Mouse (Mus musculus): ENCODE measurements around the gene Tanc2. TPM values are rescaled to one million over a fixed set of nuclear protein-coding genes. Genes with fewer than 3 reads are reported as not detected.

Tanc2 gene
- polyA plus RNA-seq, 1 experiment = 6.2 TPM

- no peak for TF ChIP-seq POLR2A (IDR thresholded peaks at IDR 0.05; ENCODE audit: control insufficient read depth, low read depth, low read length)
- no peak for TF ChIP-seq CTCF (IDR thresholded peaks at IDR 0.05; ENCODE audit: control insufficient read depth, insufficient read depth, insufficient replicate concordance, low read depth, low read length)
- peak overlapping the region; percentile 50 for H3K27ac ChIP-seq (ENCODE audit: control insufficient read depth, insufficient read depth, low read depth, low read length)
- no peaks in the 10 kb centered on the region; the same call in 1 of the 2 replicates for H3K4me1 ChIP-seq (ENCODE audit: control insufficient read depth, insufficient read depth, low read length)
- H3K27me3 ChIP-seq (ENCODE audit: control insufficient read depth, insufficient read depth, low read length) = no peaks in the 10 kb centered on the region
- no peak overlapping the region for H3K4me3 ChIP-seq (ENCODE audit: control insufficient read depth, low read depth, low read length)
- no peaks in the 10 kb centered on the region for H3K36me3 ChIP-seq (ENCODE audit: control insufficient read depth, insufficient read depth, low read length)
These were observed 345.0 kb downstream of the Tanc2 start for GRCm38 (mm10) chr11:105934816-105935215.

DNA sequence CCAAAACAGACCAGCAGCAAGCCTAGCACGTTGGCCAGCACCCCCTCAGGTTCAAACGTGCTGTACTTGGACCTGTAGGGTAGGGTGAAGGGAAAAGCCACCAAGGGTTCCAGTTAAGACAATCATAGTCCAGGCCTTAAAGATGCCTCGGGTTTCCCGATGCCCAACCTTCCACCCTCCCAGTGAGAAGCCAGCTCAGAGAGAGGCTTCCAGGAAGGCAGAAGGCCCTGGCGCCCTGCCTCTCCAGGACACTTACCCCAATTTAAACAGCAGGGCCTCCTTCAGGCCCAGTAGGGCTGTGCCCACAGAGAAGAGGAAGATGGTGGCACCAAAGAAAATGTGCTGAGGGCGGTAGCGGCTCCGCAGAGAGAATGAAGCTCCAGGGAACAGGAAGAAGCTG, 345.7 kb downstream of the Tanc2 start:
- TF ChIP-seq CTCF (IDR thresholded peaks at IDR 0.05; ENCODE audit: control insufficient read depth, insufficient read depth, insufficient replicate concordance, low read depth, low read length) (no peak), POLR2A (IDR thresholded peaks at IDR 0.05; ENCODE audit: control insufficient read depth, low read depth, low read length) (no peak)
- H3K4me3 ChIP-seq (ENCODE audit: control insufficient read depth, low read depth, low read length) = no peak overlapping the region
- no peaks in the 10 kb centered on the region for H3K36me3 ChIP-seq (ENCODE audit: control insufficient read depth, insufficient read depth, low read length)
- H3K4me1 ChIP-seq (ENCODE audit: control insufficient read depth, insufficient read depth, low read length) = no peaks in the 10 kb centered on the region; the same call in 1 of the 2 replicates
- peak overlapping the region; percentile 50 for H3K27ac ChIP-seq (ENCODE audit: control insufficient read depth, insufficient read depth, low read depth, low read length)
- no peaks in the 10 kb centered on the region for H3K27me3 ChIP-seq (ENCODE audit: control insufficient read depth, insufficient read depth, low read length)

DNA sequence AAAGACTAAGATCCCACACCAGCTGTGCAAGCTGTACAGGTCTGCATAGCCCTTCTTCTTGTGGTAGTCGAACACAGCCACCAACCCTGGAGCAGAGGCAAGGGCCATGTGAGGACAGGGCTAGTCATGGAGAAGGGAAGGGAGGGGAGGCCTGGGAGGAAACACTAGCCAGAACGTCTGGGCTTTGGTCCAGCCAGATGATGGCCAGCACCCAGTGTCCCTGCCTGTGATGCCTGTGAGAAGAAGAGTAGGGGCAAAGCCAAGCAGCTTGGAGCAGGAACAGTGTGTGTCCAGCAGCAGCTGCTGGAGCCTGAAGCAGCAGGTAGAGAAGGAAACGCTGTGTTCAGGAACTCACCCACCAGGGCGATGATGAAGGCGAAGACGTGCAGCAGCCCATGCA, 346.4 kb downstream of the Tanc2 start:
- Histone ChIP-seq H3K27ac (ENCODE audit: control insufficient read depth, insufficient read depth, low read depth, low read length) (peak overlapping the region; percentile 71), H3K27me3 (ENCODE audit: control insufficient read depth, insufficient read depth, low read length) (no peaks in the 10 kb centered on the region), H3K4me1 (ENCODE audit: control insufficient read depth, insufficient read depth, low read length) (no peaks in the 10 kb centered on the region; the same call in 1 of the 2 replicates), H3K36me3 (ENCODE audit: control insufficient read depth, insufficient read depth, low read length) (no peaks in the 10 kb centered on the region), H3K4me3 (ENCODE audit: control insufficient read depth, low read depth, low read length) (no peak overlapping the region)
- no peak; the same call in 1 of the 2 replicates for TF ChIP-seq POLR2A (IDR thresholded peaks at IDR 0.05; ENCODE audit: control insufficient read depth, low read depth, low read length)
- TF ChIP-seq CTCF (IDR thresholded peaks at IDR 0.05; ENCODE audit: control insufficient read depth, insufficient read depth, insufficient replicate concordance, low read depth, low read length) = no peak

GRCm38 (mm10) chr11:105936974-105937373, 347.2 kb downstream of the Tanc2 start:
- TF ChIP-seq CTCF (IDR thresholded peaks at IDR 0.05; ENCODE audit: control insufficient read depth, insufficient read depth, insufficient replicate concordance, low read depth, low read length) (no peak), POLR2A (IDR thresholded peaks at IDR 0.05; ENCODE audit: control insufficient read depth, low read depth, low read length) (no peak)
- Histone ChIP-seq H3K27me3 (ENCODE audit: control insufficient read depth, insufficient read depth, low read length) (no peaks in the 10 kb centered on the region), H3K36me3 (ENCODE audit: control insufficient read depth, insufficient read depth, low read length) (no peaks in the 10 kb centered on the region), H3K4me1 (ENCODE audit: control insufficient read depth, insufficient read depth, low read length) (no peaks in the 10 kb centered on the region; the same call in 1 of the 2 replicates), H3K27ac (ENCODE audit: control insufficient read depth, insufficient read depth, low read depth, low read length) (peak overlapping the region; percentile 46), H3K4me3 (ENCODE audit: control insufficient read depth, low read depth, low read length) (no peak overlapping the region)

DNA sequence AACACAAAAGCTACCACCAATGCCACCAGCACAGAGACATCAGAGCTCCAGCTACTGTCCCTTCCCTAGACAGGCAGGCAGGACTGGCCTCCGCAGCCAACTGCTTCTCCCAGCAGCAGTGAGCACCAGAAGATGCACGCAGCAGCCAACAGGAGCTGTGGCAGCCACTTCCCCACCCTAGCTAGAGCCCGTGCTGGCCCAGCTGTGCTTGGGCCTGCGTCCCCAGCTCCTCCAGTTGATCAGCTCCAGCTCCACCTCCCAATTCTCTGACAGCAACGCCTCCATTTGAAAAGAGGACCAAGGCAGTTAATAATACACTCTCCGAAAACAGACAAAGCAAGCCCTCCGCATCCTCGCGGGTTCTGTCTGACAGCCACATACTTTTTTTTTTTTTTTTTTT, 349.0 kb downstream of the Tanc2 start:
- H3K27ac ChIP-seq (ENCODE audit: control insufficient read depth, insufficient read depth, low read depth, low read length) = no peak overlapping the region
- H3K27me3 ChIP-seq (ENCODE audit: control insufficient read depth, insufficient read depth, low read length) = no peaks in the 10 kb centered on the region
- TF ChIP-seq CTCF (IDR thresholded peaks at IDR 0.05; ENCODE audit: control insufficient read depth, insufficient read depth, insufficient replicate concordance, low read depth, low read length) = no peak
- no peak for TF ChIP-seq POLR2A (IDR thresholded peaks at IDR 0.05; ENCODE audit: control insufficient read depth, low read depth, low read length)
- H3K36me3 ChIP-seq (ENCODE audit: control insufficient read depth, insufficient read depth, low read length) = no peaks in the 10 kb centered on the region
- H3K4me3 ChIP-seq (ENCODE audit: control insufficient read depth, low read depth, low read length) = no peak overlapping the region
- H3K4me1 ChIP-seq (ENCODE audit: control insufficient read depth, insufficient read depth, low read length) = peaks cover 8% of the 10 kb centered on the region

DNA sequence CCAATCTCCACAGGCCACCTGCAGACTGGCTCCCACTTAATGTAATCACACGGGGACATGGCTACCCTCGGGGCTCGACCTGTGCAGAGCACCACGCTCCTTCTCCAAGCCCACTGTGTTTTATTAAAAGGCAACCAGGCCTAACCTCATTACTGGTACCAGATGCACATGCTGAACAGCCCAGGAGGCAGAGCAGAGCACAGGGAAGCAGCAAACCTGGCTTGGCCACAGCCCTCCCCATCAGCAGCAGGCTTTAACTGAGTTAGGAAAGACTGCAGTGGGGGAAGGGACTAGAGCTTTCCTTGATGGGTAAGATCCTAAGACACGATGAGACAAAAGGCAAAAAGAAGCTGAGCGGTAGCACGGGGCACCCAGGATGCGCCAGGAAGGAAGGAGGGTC, 352.2 kb downstream of the Tanc2 start:
- no peak overlapping the region for H3K27ac ChIP-seq (ENCODE audit: control insufficient read depth, insufficient read depth, low read depth, low read length)
- no peak overlapping the region for H3K4me3 ChIP-seq (ENCODE audit: control insufficient read depth, low read depth, low read length)
- H3K27me3 ChIP-seq (ENCODE audit: control insufficient read depth, insufficient read depth, low read length) = no peaks in the 10 kb centered on the region
- H3K36me3 ChIP-seq (ENCODE audit: control insufficient read depth, insufficient read depth, low read length) = no peaks in the 10 kb centered on the region
- no peak for TF ChIP-seq POLR2A (IDR thresholded peaks at IDR 0.05; ENCODE audit: control insufficient read depth, low read depth, low read length)
- no peak for TF ChIP-seq CTCF (IDR thresholded peaks at IDR 0.05; ENCODE audit: control insufficient read depth, insufficient read depth, insufficient replicate concordance, low read depth, low read length)
- peaks cover 16% of the 10 kb centered on the region for H3K4me1 ChIP-seq (ENCODE audit: control insufficient read depth, insufficient read depth, low read length)

DNA sequence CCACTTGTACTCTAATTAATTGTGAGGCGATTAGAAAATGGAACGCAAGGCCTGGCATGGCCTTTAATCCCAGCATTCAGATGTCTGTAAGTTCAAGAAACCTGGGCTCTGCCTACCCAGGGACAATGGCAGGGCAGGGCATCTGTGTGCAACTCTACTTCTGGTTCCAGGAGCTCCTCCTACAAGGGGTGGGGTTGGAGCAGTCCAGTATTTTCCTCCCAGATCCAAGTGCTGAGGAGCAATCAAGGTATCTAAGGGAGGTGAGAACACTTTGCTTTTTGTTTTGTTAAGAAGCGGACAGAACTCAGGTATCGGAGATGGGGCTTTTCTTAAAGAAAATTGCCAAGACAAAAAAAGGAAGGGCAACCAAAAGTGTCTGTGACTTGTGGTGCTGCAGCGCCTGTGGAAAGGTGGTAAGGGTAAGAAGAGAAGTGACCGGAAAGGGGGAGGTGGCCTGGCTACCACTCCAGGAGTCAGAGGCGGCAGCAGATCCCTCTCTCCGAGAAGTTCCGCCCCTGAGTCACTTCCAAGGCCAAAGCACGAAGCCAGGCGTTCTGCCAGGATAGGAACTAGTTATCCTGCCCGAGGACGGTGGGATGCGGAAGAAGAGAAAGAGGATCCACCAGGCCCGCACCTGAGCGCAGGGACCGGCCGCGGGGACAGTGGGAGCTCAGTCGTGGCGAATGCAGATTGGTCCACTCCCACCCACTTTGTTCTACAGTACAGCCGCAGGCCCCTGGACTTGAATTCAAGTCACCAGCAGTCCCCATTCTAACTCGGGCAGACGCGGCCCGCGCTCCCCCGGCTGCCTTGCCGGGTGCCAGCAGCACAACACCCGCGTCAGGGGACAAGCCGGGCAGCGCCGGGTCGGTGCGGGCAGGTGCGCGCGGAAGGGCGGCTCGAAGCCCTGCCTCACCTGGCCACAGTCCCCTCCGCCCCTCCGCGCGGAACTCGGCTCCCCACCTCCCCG, 353.6 kb downstream of the Tanc2 start:
- H3K4me3 ChIP-seq (ENCODE audit: control insufficient read depth, low read depth, low read length) = peak overlapping the region; percentile 95
- H3K4me1 ChIP-seq (ENCODE audit: control insufficient read depth, insufficient read depth, low read length) = peaks cover 16% of the 10 kb centered on the region
- H3K36me3 ChIP-seq (ENCODE audit: control insufficient read depth, insufficient read depth, low read length) = no peaks in the 10 kb centered on the region
- peak overlapping the region; percentile 78 for H3K27ac ChIP-seq (ENCODE audit: control insufficient read depth, insufficient read depth, low read depth, low read length)
- no peak for TF ChIP-seq CTCF (IDR thresholded peaks at IDR 0.05; ENCODE audit: control insufficient read depth, insufficient read depth, insufficient replicate concordance, low read depth, low read length)
- TF ChIP-seq POLR2A (IDR thresholded peaks at IDR 0.05; ENCODE audit: control insufficient read depth, low read depth, low read length) = peak; percentile 24; the same call in 1 of the 2 replicates
- H3K27me3 ChIP-seq (ENCODE audit: control insufficient read depth, insufficient read depth, low read length) = no peaks in the 10 kb centered on the region
